Mouse (Mus musculus) ES-E14 (cell line): ENCODE data around the gene Serinc5. TPM values are rescaled to one million over a fixed set of nuclear protein-coding genes. Genes with fewer than 3 reads are reported as not detected.

Experiments
- DNase-seq: peaks from one replicate; pipeline ENCODE4 v3.0.0-alpha.2; 2013; ENCODE audit warnings: low read depth, low spot score
- H3K27ac ChIP-seq: 2 replicates; pipeline ENCODE4 v1.5.1; 2012; ENCODE audit warnings: low read depth, mild to moderate bottlenecking, low read length, moderate library complexity, mixed read lengths; ENCODE audit not compliant: poor library complexity, insufficient read depth, severe bottlenecking
- H3K36me3 ChIP-seq: 2 replicates; pipeline ENCODE4 v1.6.1; 2012; ENCODE audit warnings: mild to moderate bottlenecking, low read length, moderate library complexity, mixed read lengths; ENCODE audit not compliant: control insufficient read depth, poor library complexity, insufficient read depth, severe bottlenecking
- H3K4me1 ChIP-seq, 2 experiments: fragments of 150-350 bp in 1 of 2; sonication (generic) in 1 of 2; 2 replicates each; pipeline ENCODE4 v1.6.1; 2012; ENCODE audit warnings: low read length in 2 of 2, mild to moderate bottlenecking in 1 of 2, mixed read lengths in 1 of 2; ENCODE audit not compliant: control insufficient read depth in 2 of 2, insufficient read depth in 2 of 2, poor library complexity in 1 of 2
- H3K4me3 ChIP-seq, 2 experiments: fragments of 150-350 bp in 1 of 2; sonication (generic) in 1 of 2; 2 replicates each; pipeline ENCODE4 v1.5.1; 2012; ENCODE audit warnings: low read length in 2 of 2, low read depth in 1 of 2, mild to moderate bottlenecking in 1 of 2, mixed read lengths in 1 of 2; ENCODE audit not compliant: insufficient read depth in 1 of 2, poor library complexity in 1 of 2, severe bottlenecking in 1 of 2
- H3K9ac ChIP-seq: 2 replicates; pipeline ENCODE4 v1.6.1; 2012; ENCODE audit warnings: low read depth, mild to moderate bottlenecking, low read length, mixed read lengths; ENCODE audit not compliant: poor library complexity, insufficient read depth, severe bottlenecking
- H3K9me3 ChIP-seq: fragments of 150-350 bp; sonication (generic); 2 replicates; pipeline ENCODE4 v1.6.1; 2012; ENCODE audit warnings: low read depth, mild to moderate bottlenecking, low read length; ENCODE audit not compliant: control insufficient read depth, insufficient read depth
- CHD2 ChIP-seq: IDR thresholded peaks from 2 replicates; pipeline ENCODE4 v1.6.1; 2014; ENCODE audit warnings: mild to moderate bottlenecking, low read depth, low read length, inconsistent platforms
- HCFC1 ChIP-seq: IDR thresholded peaks from 2 replicates; pipeline ENCODE4 v1.6.1; 2012; ENCODE audit warnings: low read length, inconsistent platforms, borderline replicate concordance; ENCODE audit not compliant: insufficient read depth
- MAFK ChIP-seq: IDR thresholded peaks from 2 replicates; pipeline ENCODE4 v1.6.1; 2014; ENCODE audit warnings: mild to moderate bottlenecking, low read depth, low read length, inconsistent platforms; ENCODE audit not compliant: insufficient read depth
- ZC3H11A ChIP-seq: IDR thresholded peaks from 2 replicates; pipeline ENCODE4 v1.6.1; 2012; ENCODE audit warnings: low read depth, mild to moderate bottlenecking, inconsistent platforms, low read length, borderline replicate concordance
- ZNF384 ChIP-seq: IDR thresholded peaks from 2 replicates; pipeline ENCODE4 v1.6.1; 2012; ENCODE audit warnings: low read depth, low read length, inconsistent platforms
- in situ Hi-C, 2 experiments: fragments of 600-800 bp; cut with MboI; formaldehyde crosslinking; loops; one replicate each; pipeline ENCODE4 v1.15.1; 2025; ENCODE audit warnings: low sequenced_read_pairs in 2 of 2, inconsistent platforms in 1 of 2; ENCODE audit not compliant: unreplicated experiment in 2 of 2
- total RNA-seq: library from RNA; depleted of rRNA; stranded (reverse); fragments of 300-350 nt; gene quantifications from 2 replicates; pipeline ENCODE4 v1.2.3, GENCODE M21; 2012

Serinc5 gene
- total RNA-seq, 1 experiment = 14.9 TPM

DNA sequence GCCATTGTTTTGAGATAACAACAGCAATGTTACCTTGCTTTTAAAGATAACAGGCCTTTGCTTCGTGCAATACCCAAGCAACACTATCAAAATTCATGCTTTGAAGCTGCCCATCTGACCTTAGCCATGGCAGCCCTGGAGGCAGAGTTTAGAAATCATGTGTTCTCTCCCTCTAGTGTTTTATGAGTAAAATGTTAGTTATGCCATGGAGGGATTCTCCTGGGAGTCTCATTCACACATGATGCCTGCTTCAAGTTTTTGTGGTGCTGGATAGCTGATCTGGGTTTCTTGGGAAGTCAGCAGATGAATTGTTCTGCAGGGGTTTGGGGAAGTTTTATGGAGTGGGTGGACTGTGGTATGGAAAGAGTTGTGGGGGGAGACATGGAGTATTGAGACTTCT lies 99.5 kb downstream of the Serinc5 start:
- no peak overlapping the region for H3K27ac ChIP-seq
- TF ChIP-seq ZNF384 (no peak), ZC3H11A (no peak), HCFC1 (no peak), MAFK (no peak), CHD2 (no peak)
- peaks cover 2 to 12% of the 10 kb centered on the region in 2 experiments; a peak in 1 of 4 replicates for H3K4me1 ChIP-seq
- H3K36me3 ChIP-seq = peaks cover 6% of the 10 kb centered on the region; the same call in 1 of the 2 replicates
- H3K9ac ChIP-seq = no peak overlapping the region
- no peak for DNase-seq
- H3K9me3 ChIP-seq = no peaks in the 10 kb centered on the region
- in situ Hi-C loops = no loop called here
- no peak overlapping the region for H3K4me3 ChIP-seq

DNA sequence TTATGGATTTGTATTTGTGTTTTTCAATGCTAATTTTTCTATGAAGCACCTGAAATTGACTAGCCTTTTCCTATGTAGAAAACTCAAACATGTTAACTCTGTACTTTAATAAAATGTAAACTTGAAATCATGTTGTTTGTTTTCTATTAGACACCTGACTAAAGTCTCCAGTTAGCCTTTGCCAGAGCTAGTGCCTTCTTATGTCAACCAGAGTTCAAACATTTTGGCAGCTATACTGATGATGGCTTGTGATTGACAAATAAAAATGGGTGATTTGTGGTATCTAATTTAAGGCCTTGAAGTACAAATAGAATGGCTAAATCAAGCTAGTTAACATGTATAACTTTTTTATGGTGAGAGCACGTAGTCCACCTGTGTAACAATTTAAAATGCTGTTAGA lies 100.9 kb downstream of the Serinc5 start:
- H3K36me3 ChIP-seq = peaks cover 6% of the 10 kb centered on the region; the same call in 1 of the 2 replicates
- in situ Hi-C loops = no loop called here
- H3K9ac ChIP-seq = no peak overlapping the region
- H3K4me1 ChIP-seq = peaks cover 2 to 12% of the 10 kb centered on the region in 2 experiments; a peak in 1 of 4 replicates
- H3K27ac ChIP-seq = no peak overlapping the region
- H3K9me3 ChIP-seq = no peaks in the 10 kb centered on the region
- no peak overlapping the region for H3K4me3 ChIP-seq
- TF ChIP-seq HCFC1 = no peak
- no peak for TF ChIP-seq ZNF384
- no peak for TF ChIP-seq MAFK
- TF ChIP-seq CHD2 = no peak
- no peak for TF ChIP-seq ZC3H11A
- DNase-seq = no peak

DNA sequence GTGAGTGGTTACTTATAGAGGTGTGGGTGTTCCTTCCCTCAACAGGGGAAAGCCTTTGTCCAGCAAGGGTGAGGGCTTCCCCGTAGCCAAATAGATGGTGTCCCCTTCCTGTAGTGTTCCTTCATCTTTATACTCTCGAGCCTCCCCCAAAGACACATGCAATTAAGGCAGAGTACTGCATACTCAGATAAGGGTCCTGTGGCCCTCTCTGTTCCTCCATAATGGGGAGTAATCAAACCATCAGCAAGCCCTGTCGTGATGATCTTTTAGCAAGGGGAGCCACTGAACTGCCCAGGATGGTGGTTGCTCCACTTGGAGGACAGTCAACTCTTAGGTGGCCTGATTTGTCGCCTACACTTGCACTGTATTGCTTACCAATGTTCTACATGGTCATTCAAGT lies 101.7 kb downstream of the Serinc5 start:
- in situ Hi-C loops = no loop called here
- no peaks in the 10 kb centered on the region for H3K9me3 ChIP-seq

DNA sequence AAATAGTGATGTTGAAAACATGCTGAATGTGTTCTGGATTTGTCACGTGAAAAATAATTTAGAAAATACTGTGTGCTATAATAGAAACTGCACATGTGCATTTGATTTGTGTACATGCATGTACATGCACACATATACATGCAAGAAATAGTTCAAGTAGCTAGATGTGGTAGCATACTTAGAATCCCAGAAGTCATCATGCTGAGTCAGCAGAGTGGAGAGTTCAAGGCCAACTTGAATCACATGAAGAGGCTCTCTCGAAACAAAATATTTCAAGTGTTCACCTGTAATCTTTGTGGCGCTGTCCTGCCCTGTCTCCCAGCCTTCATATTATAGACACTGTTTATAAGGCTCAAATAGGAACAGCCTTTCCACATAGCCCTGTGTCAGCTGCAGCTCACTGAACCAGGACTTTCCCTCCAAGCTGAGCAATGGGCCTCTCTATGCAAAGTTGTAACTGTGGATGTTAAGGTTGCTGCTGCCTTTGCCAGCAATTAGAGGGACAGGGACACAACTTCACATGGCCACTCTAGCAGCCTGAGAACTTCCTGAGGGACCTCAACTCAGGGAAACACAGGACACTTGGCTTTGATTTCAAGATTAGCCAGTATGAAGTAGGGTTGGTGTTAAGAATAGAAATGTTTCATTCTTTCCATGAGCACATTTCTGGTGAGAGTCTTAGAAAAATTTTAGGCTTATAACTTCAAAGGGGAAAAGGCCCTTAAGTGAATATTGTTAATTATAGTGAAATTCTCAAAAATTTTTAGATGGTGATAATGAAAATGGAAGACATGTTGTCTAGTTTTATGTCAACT lies 107.2 kb downstream of the Serinc5 start:
- Histone ChIP-seq H3K9me3 (no peaks in the 10 kb centered on the region), H3K27ac (no peak overlapping the region), H3K4me3 (no peak overlapping the region), H3K9ac (no peak overlapping the region), H3K36me3 (no peaks in the 10 kb centered on the region), H3K4me1 (no peaks in the 10 kb centered on the region)
- TF ChIP-seq CHD2 = no peak
- no peak for TF ChIP-seq HCFC1
- TF ChIP-seq ZNF384 = no peak
- TF ChIP-seq MAFK = peak; percentile 97
- TF ChIP-seq ZC3H11A = no peak
- in situ Hi-C loops = no loop called here
- DNase-seq = no peak

More for the DNA sequence above, 101.7 kb downstream of the Serinc5 start:
- Histone ChIP-seq H3K27ac (no peak overlapping the region), H3K4me1 (peaks cover 2 to 12% of the 10 kb centered on the region in 2 experiments; a peak in 1 of 4 replicates), H3K4me3 (no peak overlapping the region), H3K36me3 (peaks cover 6% of the 10 kb centered on the region; the same call in 1 of the 2 replicates), H3K9ac (no peak overlapping the region)
- TF ChIP-seq CHD2 = no peak
- no peak for DNase-seq

DNA sequence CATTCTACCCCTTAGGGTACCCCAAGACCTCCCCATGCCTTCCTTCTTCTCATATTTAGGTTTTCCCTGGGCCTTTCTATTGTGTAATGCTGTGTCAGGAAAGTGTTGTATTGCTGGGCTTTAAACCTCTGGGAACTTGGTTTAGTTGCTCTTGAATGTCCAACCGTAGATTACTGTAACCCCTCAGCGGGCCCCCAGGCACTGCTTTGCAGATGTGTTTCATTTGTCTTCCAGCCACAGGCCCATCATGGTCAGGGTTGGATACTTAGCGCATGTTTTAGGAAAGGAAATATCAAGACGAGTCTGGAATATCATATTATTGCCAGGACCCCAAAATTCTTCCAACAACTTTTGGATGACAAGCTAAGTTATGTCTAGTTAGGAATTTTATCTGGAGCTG lies 110.1 kb downstream of the Serinc5 start:
- H3K36me3 ChIP-seq = no peaks in the 10 kb centered on the region
- no peaks in the 10 kb centered on the region for H3K9me3 ChIP-seq
- H3K4me1 ChIP-seq = no peaks in the 10 kb centered on the region; a peak in 1 of 4 replicates
- H3K4me3 ChIP-seq = no peak overlapping the region
- in situ Hi-C loops = no loop called here
- no peak overlapping the region for H3K9ac ChIP-seq
- H3K27ac ChIP-seq = no peak overlapping the region
- TF ChIP-seq ZNF384 = no peak
- TF ChIP-seq ZC3H11A = no peak
- no peak for TF ChIP-seq MAFK
- no peak for TF ChIP-seq CHD2
- TF ChIP-seq HCFC1 = no peak
- DNase-seq = no peak
